Mouse (Mus musculus) heart, embryonic 10.5 days (tissue): ENCODE results near the gene Etv3. TPM values are rescaled to one million over a fixed set of nuclear protein-coding genes. Genes with fewer than 3 reads are reported as not detected.

Source experiments
- DNase-seq: peaks from one replicate; pipeline ENCODE4 v3.0.0-alpha.2; 2017; ENCODE audit warnings: low spot score
- H3K27ac ChIP-seq: fragments of 300-500 bp; sonication (generic); 2 replicates; pipeline ENCODE4 v1.5.1; 2016; ENCODE audit warnings: mild to moderate bottlenecking
- H3K27me3 ChIP-seq: fragments of 300-500 bp; sonication (generic); 2 replicates; pipeline ENCODE4 v1.6.1; 2016; ENCODE audit warnings: mild to moderate bottlenecking; ENCODE audit not compliant: poor library complexity, insufficient read depth, severe bottlenecking
- H3K36me3 ChIP-seq: fragments of 300-500 bp; sonication (generic); 2 replicates; pipeline ENCODE4 v1.6.1; 2016; ENCODE audit warnings: mild to moderate bottlenecking, moderate library complexity
- H3K4me1 ChIP-seq: fragments of 300-500 bp; sonication (generic); 2 replicates; pipeline ENCODE4 v1.6.1; 2016; ENCODE audit warnings: mild to moderate bottlenecking
- H3K4me3 ChIP-seq: fragments of 300-500 bp; sonication (generic); 2 replicates; pipeline ENCODE4 v1.5.1; 2016; ENCODE audit warnings: mild to moderate bottlenecking, moderate library complexity
- H3K9me3 ChIP-seq: fragments of 300-500 bp; sonication (generic); 2 replicates; pipeline ENCODE4 v1.6.1; 2016; ENCODE audit warnings: mild to moderate bottlenecking, moderate library complexity
- WGBS: fragments of 180-500 bp; shearing (Covaris S2); methylation state at CpG from one replicate; pipeline ENCODE4 v1.1.7; 2016; 5-methylcytosine and 5-hydroxymethylcytosine counted together
- polyA plus RNA-seq: library from polyadenylated mRNA; unstranded; fragments of >200 nt; fragmentation: Nextera tagmentation; extraction: Ambion mirVana; gene quantifications from 2 replicates; pipeline ENCODE4 v1.2.1, GENCODE M21; 2016

The Etv3 gene
- polyA plus RNA-seq, 1 experiment from 2014 or later, result 11.7 TPM

DNA sequence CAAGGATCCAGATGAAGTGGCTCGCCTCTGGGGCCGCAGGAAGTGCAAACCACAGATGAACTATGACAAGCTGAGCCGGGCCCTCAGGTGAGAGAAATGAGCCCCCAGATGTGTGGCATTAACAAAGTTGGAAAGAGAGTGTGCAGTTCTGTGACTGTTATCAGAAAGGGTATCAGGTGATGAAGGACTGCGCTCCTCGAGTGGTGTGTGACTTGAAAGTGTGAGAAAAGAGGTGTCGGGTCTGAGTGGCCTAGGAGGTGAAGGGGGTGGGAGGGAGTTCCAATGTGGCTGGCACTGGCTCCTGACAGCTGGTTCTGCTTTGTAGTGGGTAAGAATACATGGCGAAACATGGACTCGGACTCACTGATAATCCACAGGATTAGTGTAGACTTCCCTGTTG lies 2.8 kb downstream of the Etv3 start:
- no peaks in the 10 kb centered on the region for H3K9me3 ChIP-seq
- H3K4me1 ChIP-seq, result peaks cover 30% of the 10 kb centered on the region
- WGBS, result 52% methylated on average over 8 of the region's 8 CpGs
- peaks cover 57% of the 10 kb centered on the region for H3K36me3 ChIP-seq
- H3K27me3 ChIP-seq, result no peaks in the 10 kb centered on the region
- no peak for DNase-seq
- no peak overlapping the region for H3K27ac ChIP-seq
- H3K4me3 ChIP-seq, result no peak overlapping the region

DNA sequence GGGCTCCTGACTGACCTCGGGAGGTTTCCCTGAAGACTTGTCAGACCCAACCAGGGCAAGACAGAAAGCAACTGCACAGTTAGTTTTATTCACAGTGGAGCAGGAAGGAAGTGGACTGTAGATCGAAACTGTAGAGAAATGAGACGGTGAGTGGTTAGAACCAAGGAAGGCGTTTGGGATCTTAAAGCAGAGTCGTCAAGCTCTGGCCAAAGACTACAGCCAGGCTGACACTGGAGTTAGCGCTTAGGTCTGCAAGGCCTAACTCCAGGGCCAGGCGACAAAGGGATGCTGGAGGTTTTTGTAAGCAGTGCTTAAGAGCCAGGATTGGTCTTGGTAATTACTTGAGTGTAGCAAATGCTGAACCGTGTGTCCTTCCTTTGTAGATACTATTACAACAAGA lies 3.6 kb downstream of the Etv3 start:
- 93% methylated on average over 8 of the region's 8 CpGs for WGBS
- H3K27ac ChIP-seq, result no peak overlapping the region
- no peak overlapping the region for H3K4me3 ChIP-seq
- H3K27me3 ChIP-seq, result no peaks in the 10 kb centered on the region
- no peaks in the 10 kb centered on the region for H3K9me3 ChIP-seq
- H3K36me3 ChIP-seq, result peaks cover 65% of the 10 kb centered on the region
- H3K4me1 ChIP-seq, result peaks cover 30% of the 10 kb centered on the region
- no peak for DNase-seq

DNA sequence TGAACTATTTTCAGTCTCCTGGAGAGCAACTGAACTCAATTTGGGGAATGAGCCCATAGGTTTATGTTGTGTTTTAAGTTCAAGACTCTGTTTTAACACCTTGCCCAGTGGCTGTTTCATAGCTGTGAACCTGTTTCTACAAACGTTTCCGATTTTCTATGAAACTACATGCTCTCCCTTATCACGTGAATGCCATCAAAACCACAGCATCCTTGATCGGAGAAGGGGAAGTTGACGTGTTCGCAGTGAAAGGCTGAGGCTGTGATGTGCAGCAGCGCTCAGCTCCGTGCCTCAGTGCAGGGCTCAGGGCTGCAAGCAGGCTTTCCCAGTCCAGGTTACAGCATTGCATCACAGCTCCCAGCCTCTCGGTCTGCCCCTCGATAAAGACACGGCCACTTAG lies 4.4 kb downstream of the Etv3 start:
- DNase-seq, result no peak
- H3K9me3 ChIP-seq, result no peaks in the 10 kb centered on the region
- peaks cover 72% of the 10 kb centered on the region for H3K36me3 ChIP-seq
- peaks cover 30% of the 10 kb centered on the region for H3K4me1 ChIP-seq
- no peak overlapping the region for H3K4me3 ChIP-seq
- no peaks in the 10 kb centered on the region for H3K27me3 ChIP-seq
- WGBS, result 87% methylated on average over 11 of the region's 11 CpGs
- no peak overlapping the region for H3K27ac ChIP-seq

DNA sequence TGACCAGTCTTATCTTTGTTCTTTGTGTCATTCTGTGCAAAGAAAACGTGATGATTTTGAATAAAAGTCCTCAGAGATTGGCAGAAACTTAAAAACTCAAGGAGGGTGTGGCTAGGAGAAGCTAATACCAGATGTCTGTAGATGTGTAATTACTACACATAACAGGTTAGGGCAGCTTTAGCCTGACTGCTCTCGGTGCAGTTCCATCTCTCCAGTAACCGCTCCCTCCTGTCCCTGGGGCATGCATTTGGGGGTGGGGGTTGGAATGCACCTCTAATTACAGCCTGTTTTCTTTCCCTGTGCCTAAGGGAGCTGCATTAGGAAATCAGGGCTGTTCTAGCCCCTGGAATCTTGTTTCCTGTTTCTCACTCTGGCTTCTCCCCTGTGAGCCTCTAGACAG lies 5.0 kb downstream of the Etv3 start:
- WGBS, result 85% methylated on average over 3 of the region's 3 CpGs
- Histone ChIP-seq H3K27ac (no peak overlapping the region), H3K9me3 (no peaks in the 10 kb centered on the region), H3K27me3 (no peaks in the 10 kb centered on the region), H3K36me3 (peaks cover 79% of the 10 kb centered on the region), H3K4me1 (peaks cover 24% of the 10 kb centered on the region), H3K4me3 (no peak overlapping the region)
- no peak for DNase-seq

GRCm38 (mm10) chr3:87533667-87534378 lies 8.6 kb downstream of the Etv3 start:
- 94% methylated on average over 7 of the region's 7 CpGs for WGBS
- H3K4me3 ChIP-seq, result no peak overlapping the region
- peaks cover 30% of the 10 kb centered on the region for H3K4me1 ChIP-seq
- H3K27ac ChIP-seq, result no peak overlapping the region
- DNase-seq, result no peak
- peaks cover 94% of the 10 kb centered on the region for H3K36me3 ChIP-seq
- no peaks in the 10 kb centered on the region for H3K27me3 ChIP-seq
- no peaks in the 10 kb centered on the region for H3K9me3 ChIP-seq

DNA sequence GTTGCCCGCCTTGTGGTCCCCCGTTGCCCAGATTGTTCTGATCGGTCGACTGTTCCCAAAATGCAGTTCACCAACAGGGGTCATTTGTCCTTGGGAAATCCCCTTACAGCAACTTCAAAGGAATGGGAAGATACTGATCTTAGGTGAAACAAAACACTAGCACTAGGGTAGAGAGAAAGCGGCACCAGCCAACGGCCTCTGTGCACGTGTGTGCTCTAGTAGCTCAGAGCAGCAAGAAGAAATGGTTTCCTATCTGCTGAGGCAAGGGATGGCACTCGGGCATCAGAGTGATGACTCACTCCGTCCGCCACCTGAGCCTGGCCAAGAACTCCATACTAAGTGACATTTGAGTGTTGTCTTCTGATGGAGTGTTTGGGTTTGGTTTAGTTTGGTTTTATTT lies 12.8 kb downstream of the Etv3 start:
- Histone ChIP-seq H3K27me3 (no peaks in the 10 kb centered on the region), H3K4me3 (no peak overlapping the region), H3K4me1 (peaks cover 67% of the 10 kb centered on the region), H3K27ac (peak overlapping the region; percentile 24; the same call in 1 of the 2 replicates), H3K9me3 (no peaks in the 10 kb centered on the region), H3K36me3 (peaks cover 63% of the 10 kb centered on the region)
- no peak for DNase-seq
- WGBS, result 51% methylated on average over 10 of the region's 10 CpGs

DNA sequence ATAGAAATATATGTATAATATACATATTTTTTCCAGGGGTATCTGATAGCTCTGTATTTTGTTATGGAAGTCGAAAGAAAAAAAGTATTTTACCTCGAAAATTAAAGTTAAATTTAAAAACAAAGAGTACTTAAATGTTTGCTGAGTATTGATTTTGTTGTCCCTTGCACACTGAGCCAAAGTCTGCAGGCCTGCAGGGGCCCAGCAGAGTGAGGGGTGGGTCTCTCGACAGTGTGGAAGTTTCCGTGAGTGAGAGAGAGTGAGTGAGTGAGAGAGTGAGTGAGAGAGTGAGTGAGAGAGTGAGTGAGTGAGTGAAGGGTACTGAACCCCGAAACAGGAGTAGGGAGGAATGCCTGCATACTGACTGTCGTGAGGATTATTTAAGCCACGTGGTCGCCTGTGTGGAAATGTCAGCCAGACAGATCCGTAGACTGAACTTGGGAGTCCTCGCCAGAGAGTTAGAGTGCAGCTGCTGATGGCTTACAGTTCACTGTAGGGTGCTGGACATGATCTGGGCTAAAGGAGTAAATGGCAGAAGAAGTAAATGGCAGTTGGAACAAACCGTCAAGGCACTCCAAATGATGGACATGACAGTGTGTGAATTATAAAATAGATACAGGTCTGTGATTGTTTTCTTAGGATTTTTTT lies 14.9 kb downstream of the Etv3 start:
- H3K36me3 ChIP-seq, result peaks cover 41% of the 10 kb centered on the region
- H3K4me3 ChIP-seq, result no peak overlapping the region
- 59% methylated on average over 11 of the region's 11 CpGs for WGBS
- peaks cover 80% of the 10 kb centered on the region for H3K4me1 ChIP-seq
- peak overlapping the region; percentile 82 for H3K27ac ChIP-seq
- no peak for DNase-seq
- no peaks in the 10 kb centered on the region for H3K9me3 ChIP-seq
- no peaks in the 10 kb centered on the region for H3K27me3 ChIP-seq

GRCm38 (mm10) chr3:87540714-87541113 lies 15.5 kb downstream of the Etv3 start:
- Histone ChIP-seq H3K4me3 (no peak overlapping the region; the same call in 1 of the 2 replicates), H3K9me3 (no peaks in the 10 kb centered on the region), H3K36me3 (peaks cover 36% of the 10 kb centered on the region), H3K27ac (peak overlapping the region; percentile 82), H3K27me3 (peaks cover 3% of the 10 kb centered on the region; the same call in 1 of the 2 replicates), H3K4me1 (peaks cover 85% of the 10 kb centered on the region)
- WGBS, result 22% methylated on average over 8 of the region's 8 CpGs
- no peak for DNase-seq

DNA sequence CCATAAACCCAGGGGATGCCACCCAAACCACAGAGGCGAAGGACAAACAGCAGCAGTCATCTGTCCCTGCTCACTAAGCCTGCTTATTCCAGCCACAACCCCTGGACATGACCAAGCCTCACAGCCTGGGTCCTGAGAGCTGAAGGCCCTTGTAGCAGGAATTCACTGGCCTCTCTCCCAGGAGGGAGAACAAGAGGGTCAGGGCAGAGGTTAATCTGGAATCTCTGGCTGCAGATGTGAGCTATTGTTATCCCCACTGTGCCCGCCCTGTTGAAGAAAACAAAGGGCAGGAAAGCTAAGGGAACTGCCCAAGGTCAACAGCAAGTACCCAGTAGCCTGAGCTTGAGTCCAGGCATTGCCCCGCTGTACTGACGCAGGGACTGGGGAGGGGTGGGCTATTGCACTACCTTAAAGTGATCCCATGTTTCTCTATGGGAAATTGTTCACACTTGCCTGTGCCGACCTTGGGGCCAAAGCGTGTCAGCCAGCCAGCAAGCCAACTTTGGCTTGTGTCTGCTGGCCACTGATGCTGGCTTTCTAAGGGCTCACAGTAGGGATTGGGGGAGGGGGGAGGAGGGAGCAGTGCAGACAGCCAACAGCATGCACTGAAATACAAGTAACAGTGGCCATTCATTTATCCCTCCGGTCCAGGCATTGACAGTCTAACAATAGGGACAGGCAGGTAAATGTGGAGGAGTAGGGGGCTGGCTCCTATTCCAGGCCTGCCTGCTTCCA lies 17.4 kb downstream of the Etv3 start:
- no peak for DNase-seq
- peaks cover 11% of the 10 kb centered on the region; the same call in 1 of the 2 replicates for H3K27me3 ChIP-seq
- 65% methylated on average over 7 of the region's 7 CpGs for WGBS

DNA sequence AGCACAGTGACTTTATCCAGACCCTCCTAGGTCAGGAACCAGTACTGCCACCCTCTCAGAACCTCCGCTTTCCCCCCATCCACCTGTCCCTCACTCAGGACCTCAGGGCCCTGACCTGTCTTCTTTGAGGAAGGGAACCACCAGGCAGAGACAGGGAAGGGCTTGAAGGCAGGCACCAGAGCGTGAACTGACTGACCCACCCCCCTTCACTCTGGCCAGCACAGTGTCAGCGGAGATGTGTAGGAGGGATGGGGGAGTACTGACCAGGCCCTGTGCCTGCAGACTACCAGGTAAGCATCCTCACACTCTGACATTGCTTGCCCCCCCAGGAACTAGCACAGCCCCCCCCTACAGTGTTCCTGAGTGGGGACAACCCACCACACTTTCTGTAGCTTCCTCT lies 20.3 kb downstream of the Etv3 start:
- no peak for DNase-seq
- peaks cover 59% of the 10 kb centered on the region for H3K4me1 ChIP-seq
- H3K36me3 ChIP-seq, result peaks cover 4% of the 10 kb centered on the region; the same call in 1 of the 2 replicates
- no peak overlapping the region for H3K27ac ChIP-seq
- 75% methylated on average over 3 of the region's 3 CpGs for WGBS
- peaks cover 35% of the 10 kb centered on the region for H3K27me3 ChIP-seq
- H3K4me3 ChIP-seq, result no peak overlapping the region
- no peaks in the 10 kb centered on the region for H3K9me3 ChIP-seq

More for the DNA sequence above, 17.4 kb downstream of the Etv3 start:
- peaks cover 17% of the 10 kb centered on the region for H3K36me3 ChIP-seq
- peak overlapping the region; percentile 82 for H3K27ac ChIP-seq
- no peaks in the 10 kb centered on the region for H3K9me3 ChIP-seq
- H3K4me1 ChIP-seq, result peaks cover 71% of the 10 kb centered on the region
- no peak overlapping the region for H3K4me3 ChIP-seq

GRCm38 (mm10) chr3:87546291-87546721 lies 21.1 kb downstream of the Etv3 start:
- peaks cover 59% of the 10 kb centered on the region for H3K4me1 ChIP-seq
- H3K9me3 ChIP-seq, result no peaks in the 10 kb centered on the region
- peaks cover 43% of the 10 kb centered on the region for H3K27me3 ChIP-seq
- 0 out of 2 replicates have a peak overlapping the region, but pooled peaks have one; percentile 25 for H3K27ac ChIP-seq
- no peak overlapping the region for H3K4me3 ChIP-seq
- no peak for DNase-seq
- WGBS, result 72% methylated on average over 10 of the region's 10 CpGs
- H3K36me3 ChIP-seq, result 0 out of 2 replicates have a peak, but pooled peaks cover 1% of the 10 kb centered on the region

GRCm38 (mm10) chr3:87549908-87550307 lies 24.7 kb downstream of the Etv3 start:
- WGBS, result 22% methylated on average over 14 of the region's 14 CpGs
- H3K4me1 ChIP-seq, result peaks cover 31% of the 10 kb centered on the region
- no peak for DNase-seq
- H3K4me3 ChIP-seq, result no peak overlapping the region; the same call in 1 of the 2 replicates
- peak overlapping the region; percentile 16; the same call in 1 of the 2 replicates for H3K27ac ChIP-seq
- no peaks in the 10 kb centered on the region for H3K36me3 ChIP-seq
- H3K27me3 ChIP-seq, result peaks cover 52% of the 10 kb centered on the region
- H3K9me3 ChIP-seq, result no peaks in the 10 kb centered on the region

- H3K27me3 ChIP-seq, result peaks cover 40% of the 10 kb centered on the region
- H3K9me3 ChIP-seq, result no peaks in the 10 kb centered on the region
- H3K4me1 ChIP-seq, result peaks cover 33% of the 10 kb centered on the region
- H3K27ac ChIP-seq, result no peak overlapping the region
- no peaks in the 10 kb centered on the region for H3K36me3 ChIP-seq
- WGBS, result 87% methylated on average over 4 of the region's 4 CpGs
- DNase-seq, result no peak
- H3K4me3 ChIP-seq, result no peak overlapping the region
Measured at GRCm38 (mm10) chr3:87552327-87552726, 27.1 kb downstream of the Etv3 start.
